Mouse (Mus musculus) G1E (cell line): ENCODE measurements around the gene Arfrp1.

Source experiments
- CTCF ChIP-seq: IDR thresholded peaks from 2 replicates; pipeline ENCODE4 v1.5.1; 2012; ENCODE audit warnings: low read depth, low read length, inconsistent platforms, mixed read lengths
- GATA1 ChIP-seq: IDR thresholded peaks from 2 replicates; pipeline ENCODE4 v1.6.1; 2012; ENCODE audit warnings: borderline replicate concordance, low read length, inconsistent platforms, mixed read lengths
- GATA2 ChIP-seq: IDR thresholded peaks from 2 replicates; pipeline ENCODE4 v1.6.1; 2012; ENCODE audit warnings: low read depth, low read length, inconsistent platforms, borderline replicate concordance
- POLR2AphosphoS5 ChIP-seq: IDR thresholded peaks from 2 replicates; pipeline ENCODE4 v1.6.1; 2012; ENCODE audit warnings: low read depth, low read length, inconsistent platforms; ENCODE audit not compliant: insufficient replicate concordance
- TAL1 ChIP-seq: conservative IDR thresholded peaks from 2 replicates; pipeline ENCODE4 v1.6.1; 2012; ENCODE audit warnings: low read depth, low read length, inconsistent platforms, mixed read lengths

DNA sequence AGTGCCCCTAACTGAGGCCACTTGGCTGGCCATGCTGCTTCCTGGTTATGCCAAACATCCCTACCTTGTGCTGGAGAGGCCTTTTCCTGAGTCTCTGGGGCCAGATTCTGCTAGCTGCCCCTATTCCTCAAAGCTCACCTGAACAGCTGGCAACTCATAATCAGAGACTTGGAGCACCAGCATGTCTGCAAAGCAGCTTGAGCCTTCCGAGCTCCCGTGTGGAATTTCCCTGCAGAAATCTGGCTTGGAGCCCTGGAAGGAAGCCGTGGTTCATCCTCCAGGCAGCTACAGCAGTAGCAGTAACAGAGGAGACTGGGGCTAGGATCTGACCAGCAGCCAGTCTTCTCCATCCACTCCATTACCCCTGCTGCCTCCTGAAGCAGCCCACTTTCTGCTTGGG is 20.7 kb upstream of the Arfrp1 start:
- TF ChIP-seq CTCF = no peak
- TF ChIP-seq GATA1 = no peak
- no peak for TF ChIP-seq GATA2
- no peak for TF ChIP-seq TAL1
- TF ChIP-seq POLR2AphosphoS5 = no peak
